In genomic region chr11:7161502-7162174, GRCm38 (mm10) we compare ENCODE assay signal across 8 mouse cellular contexts. TPM values are rescaled to one million over a fixed set of nuclear protein-coding genes. Genes with fewer than 3 reads are reported as not detected.
DNase-seq lines count a peak whose midpoint lies in the region; ATAC-seq and TF ChIP-seq lines count a peak whose summit lies in the region.

No protein-coding gene starts in this region.

- 73% methylated on average over 8 of the region's 8 CpGs for WGBS in liver, adult 2 months
- 80% methylated on average over 8 of the region's 8 CpGs for WGBS in forebrain, embryonic 16.5 days

- H3K79me2 ChIP-seq in liver, adult 2 months (ENCODE audit: control insufficient read depth, insufficient read depth, low read length), result no peaks in the 10 kb centered on the region

- peaks cover 3% of the 10 kb centered on the region; the same call in 1 of the 2 replicates for H3K4me1 ChIP-seq in liver, adult 2 months (ENCODE audit: control insufficient read depth, insufficient read depth, low read length)
- 0 out of 2 replicates have a peak, but pooled peaks cover 2% of the 10 kb centered on the region for H3K4me1 ChIP-seq in forebrain, embryonic 16.5 days (replicated peaks; ENCODE audit: control insufficient read depth, insufficient read depth, low read length)

- peak; percentile 42 for DNase-seq in liver, adult 2 months (ENCODE audit: extremely low read depth, low read depth, low spot score)
- DNase-seq in liver (no peak), adipocyte (ENCODE audit: low spot score) (peak; percentile 52)
- peak; percentile 39 to 46 for DNase-seq in layer of hippocampus, postnatal 10 days (ENCODE audit: low spot score in 2 of 2)
- DNase-seq in natural killer cell, adult 2 months (ENCODE audit: low spot score in 2 of 2), result peak; percentile 15 to 36
- no peak for DNase-seq in urinary bladder, postnatal 10 days (ENCODE audit: low spot score)
- DNase-seq in adrenal gland, adult 8-10 months, result no peak

- no peak overlapping the region for H3K4me2 ChIP-seq in forebrain, embryonic 16.5 days (ENCODE audit: low read length)

- no peaks in the 10 kb centered on the region for H3K36me3 ChIP-seq in liver, adult 2 months (ENCODE audit: control insufficient read depth, insufficient read depth, low read length)
- no peaks in the 10 kb centered on the region for H3K36me3 ChIP-seq in forebrain, embryonic 16.5 days (ENCODE audit: control insufficient read depth, insufficient read depth)

- H3K9ac ChIP-seq in liver, adult 2 months (ENCODE audit: low read depth, low read length), result no peak overlapping the region
- H3K9ac ChIP-seq in forebrain, embryonic 16.5 days (replicated peaks; ENCODE audit: low read depth, low read length), result no peak overlapping the region

- ATAC-seq in forebrain, embryonic 16.5 days, result peak; percentile 16; the same call in 1 of the 2 replicates

- peak; percentile 52 for TF ChIP-seq CTCF in liver, adult 2 months (IDR thresholded peaks at IDR 0.05; ENCODE audit: low read depth, low read length)

- no peak overlapping the region for H3K4me3 ChIP-seq in liver, adult 2 months (ENCODE audit: insufficient read depth, low read depth, low read length)
- H3K4me3 ChIP-seq in forebrain, embryonic 16.5 days (replicated peaks; ENCODE audit: low read length), result no peak overlapping the region

- no peak overlapping the region for H3K27ac ChIP-seq in liver, adult 2 months (replicated peaks; ENCODE audit: insufficient read depth, low read depth, low read length)
- H3K27ac ChIP-seq in forebrain, embryonic 16.5 days (ENCODE audit: low read length), result no peak overlapping the region

- TF ChIP-seq POLR2A in liver, adult 2 months (IDR thresholded peaks at IDR 0.05; ENCODE audit: extremely low read depth, insufficient read depth, low read length), result no peak

- no peaks in the 10 kb centered on the region for H3K9me3 ChIP-seq in forebrain, embryonic 16.5 days (ENCODE audit: control insufficient read depth, low read length)

- no peaks in the 10 kb centered on the region for H3K27me3 ChIP-seq in liver, adult 2 months (ENCODE audit: control insufficient read depth, insufficient read depth, low read length)
- H3K27me3 ChIP-seq in forebrain, embryonic 16.5 days (replicated peaks; ENCODE audit: control insufficient read depth, insufficient read depth, low read length), result no peaks in the 10 kb centered on the region

RNA-seq across cellular contexts. Expression of gene Gm11985, which starts 26.7 kb away (rescaled TPM):
- total RNA-seq in liver, adult 2 months (2014; rRNA removed), result not detected in 2 replicates
- polyA plus RNA-seq in liver, adult 2 months (2012; rRNA removed), result not detected in 2 replicates
- polyA plus RNA-seq in forebrain, embryonic 16.5 days (2015; fragmentation: Nextera tagmentation; extraction: Ambion mirVana), result not detected in 2 replicates
- not detected for total RNA-seq in layer of hippocampus, postnatal 10 days (2021)
- not detected for total RNA-seq in adrenal gland, adult 8-10 months (2022)

RNA-seq across cellular contexts. Expression of gene Igfbp1, which starts 35.9 kb away (rescaled TPM):
- total RNA-seq in liver, adult 2 months (2014; rRNA removed), result 89.1 and 176 TPM in 2 replicates
- polyA plus RNA-seq in liver, adult 2 months (2012; rRNA removed), result 17.1 and 50.9 TPM in 2 replicates
- polyA plus RNA-seq in forebrain, embryonic 16.5 days (2015; fragmentation: Nextera tagmentation; extraction: Ambion mirVana), result 0.23 TPM in 1 of 2 replicates, not detected in the other
- total RNA-seq in layer of hippocampus, postnatal 10 days (2021), result under 1 TPM in 1 of 2 experiments, not detected in 1; 0.42 TPM
- total RNA-seq in adrenal gland, adult 8-10 months (2022), result not detected

RNA-seq across cellular contexts. Expression of gene Igfbp3, which starts 52.1 kb away (rescaled TPM):
- total RNA-seq in liver, adult 2 months (2014; rRNA removed), result 17.7 and 34.6 TPM in 2 replicates
- polyA plus RNA-seq in liver, adult 2 months (2012; rRNA removed), result 23.5 and 31.2 TPM in 2 replicates
- 51.1 and 62.5 TPM in 2 replicates for polyA plus RNA-seq in forebrain, embryonic 16.5 days (2015; fragmentation: Nextera tagmentation; extraction: Ambion mirVana)
- total RNA-seq in layer of hippocampus, postnatal 10 days (2021), result 10 to 100 TPM; 22.4 to 28.8 TPM
- 10 to 100 TPM; 46.2 to 81.3 (median 69.4) TPM for total RNA-seq in adrenal gland, adult 8-10 months (2022)

Comparison
In these comparisons a context has a peak if more than half of its experiments do, and no peak if none do; other contexts are left out.
1. DNase-seq: peak in liver, adult 2 months (single experiment), adipocyte (single experiment), layer of hippocampus, postnatal 10 days (2 of 2) and natural killer cell, adult 2 months (2 of 2); none in liver (single experiment), urinary bladder, postnatal 10 days (single experiment) and adrenal gland, adult 8-10 months (single experiment).
2. RNA of gene Igfbp1, which starts 35.9 kb away (total RNA-seq): 89.1 to 176 TPM in liver, adult 2 months; 0.42 TPM in layer of hippocampus, postnatal 10 days and not detected in adrenal gland, adult 8-10 months; every median in the first group is over 10 times any median in the second.